In genomic region chr10:26077671-26078481, GRCm38 (mm10) we compare ENCODE assay signal across 8 mouse cellular contexts. TPM values are rescaled to one million over a fixed set of nuclear protein-coding genes. Genes with fewer than 3 reads are reported as not detected.
DNase-seq lines count a peak whose midpoint lies in the region; ATAC-seq and TF ChIP-seq lines count a peak whose summit lies in the region.

Gene Gm9767, plus strand, starts transcription at chr10:26078255.

- H3K4me1 ChIP-seq in kidney, embryonic 14.5 days (ENCODE audit: control insufficient read depth, insufficient read depth, low read length): no peaks in the 10 kb centered on the region
- H3K4me1 ChIP-seq in forebrain, embryonic 13.5 days: no peaks in the 10 kb centered on the region; the same call in 1 of the 2 replicates
- no peaks in the 10 kb centered on the region for H3K4me1 ChIP-seq in midbrain, embryonic 11.5 days (ENCODE audit: control insufficient read depth, insufficient read depth, low read length)
- H3K4me1 ChIP-seq in testis, adult 2 months (ENCODE audit: control insufficient read depth, insufficient read depth, low read length): peaks cover 10% of the 10 kb centered on the region

- WGBS in kidney, embryonic 14.5 days: 3% methylated on average over 52 of the region's 52 CpGs
- 1% methylated on average over 52 of the region's 52 CpGs for WGBS in forebrain, embryonic 13.5 days
- WGBS in midbrain, embryonic 11.5 days: 2% methylated on average over 52 of the region's 52 CpGs

- peaks cover 6% of the 10 kb centered on the region; the same call in 1 of the 2 replicates for H3K27me3 ChIP-seq in kidney, embryonic 14.5 days (ENCODE audit: control insufficient read depth, insufficient read depth, low read length)
- H3K27me3 ChIP-seq in forebrain, embryonic 13.5 days: peaks cover 7% of the 10 kb centered on the region; the same call in 1 of the 2 replicates
- H3K27me3 ChIP-seq in midbrain, embryonic 11.5 days (ENCODE audit: control insufficient read depth, insufficient read depth, low read length): no peaks in the 10 kb centered on the region
- H3K27me3 ChIP-seq in testis, adult 2 months (ENCODE audit: control insufficient read depth, insufficient read depth, low read length): peaks cover 2% of the 10 kb centered on the region; the same call in 1 of the 2 replicates

- peak within 1 kb of the TSS; percentile 58 for H3K9ac ChIP-seq in kidney, embryonic 14.5 days (ENCODE audit: low read depth, low read length)
- peak within 1 kb of the TSS; percentile 86 for H3K9ac ChIP-seq in forebrain, embryonic 13.5 days
- H3K9ac ChIP-seq in midbrain, embryonic 11.5 days (ENCODE audit: low read length): peak within 1 kb of the TSS; percentile 63

- peak within 1 kb of the TSS; percentile 97 for H3K4me2 ChIP-seq in kidney, embryonic 14.5 days (replicated peaks; ENCODE audit: low read depth, low read length)
- peak within 1 kb of the TSS; percentile 92 for H3K4me2 ChIP-seq in forebrain, embryonic 13.5 days
- peak within 1 kb of the TSS; percentile 90 for H3K4me2 ChIP-seq in midbrain, embryonic 11.5 days

- no peaks in the 10 kb centered on the region for H3K36me3 ChIP-seq in kidney, embryonic 14.5 days (ENCODE audit: control insufficient read depth, insufficient read depth, low read length)
- no peaks in the 10 kb centered on the region for H3K36me3 ChIP-seq in forebrain, embryonic 13.5 days (ENCODE audit: poor library complexity, severe bottlenecking)
- H3K36me3 ChIP-seq in midbrain, embryonic 11.5 days (ENCODE audit: control insufficient read depth, insufficient read depth, low read length): no peaks in the 10 kb centered on the region
- H3K36me3 ChIP-seq in testis, adult 2 months (ENCODE audit: control insufficient read depth, insufficient read depth, low read length): no peaks in the 10 kb centered on the region

- H3K27ac ChIP-seq in kidney, embryonic 14.5 days (ENCODE audit: low read depth, low read length): no peak within 1 kb of the TSS
- peak within 1 kb of the TSS; percentile 41 for H3K27ac ChIP-seq in forebrain, embryonic 13.5 days
- H3K27ac ChIP-seq in midbrain, embryonic 11.5 days (ENCODE audit: low read depth, low read length): no peak within 1 kb of the TSS
- H3K27ac ChIP-seq in testis, adult 2 months (ENCODE audit: control insufficient read depth, insufficient read depth, low read depth, low read length): no peak within 1 kb of the TSS

- peak within 1 kb of the TSS; percentile 60 for H3K4me3 ChIP-seq in kidney, embryonic 14.5 days (ENCODE audit: low read length)
- peak within 1 kb of the TSS; percentile 72 for H3K4me3 ChIP-seq in forebrain, embryonic 13.5 days
- peak within 1 kb of the TSS; percentile 66 for H3K4me3 ChIP-seq in midbrain, embryonic 11.5 days (ENCODE audit: low read depth, low read length)
- peak within 1 kb of the TSS; percentile 59 for H3K4me3 ChIP-seq in testis, adult 2 months (ENCODE audit: control insufficient read depth, low read depth, low read length)

- TF ChIP-seq CTCF in testis, adult 2 months (IDR thresholded peaks at IDR 0.05; ENCODE audit: control insufficient read depth, insufficient read depth, insufficient replicate concordance, low read depth, low read length): no peak

- no peaks in the 10 kb centered on the region for H3K9me3 ChIP-seq in kidney, embryonic 14.5 days (ENCODE audit: control insufficient read depth, low read length)
- H3K9me3 ChIP-seq in forebrain, embryonic 13.5 days (replicated peaks): no peaks in the 10 kb centered on the region
- H3K9me3 ChIP-seq in midbrain, embryonic 11.5 days (ENCODE audit: control insufficient read depth, low read length): no peaks in the 10 kb centered on the region

- ATAC-seq in kidney, embryonic 14.5 days (ENCODE audit: low FRiP score, low TSS enrichment): peak; percentile 65
- peak; percentile 69 for ATAC-seq in forebrain, embryonic 13.5 days
- ATAC-seq in midbrain, embryonic 11.5 days (ENCODE audit: low FRiP score): peak; percentile 69

- TF ChIP-seq POLR2A in testis, adult 2 months (IDR thresholded peaks at IDR 0.05; ENCODE audit: control insufficient read depth, low read depth, low read length): no peak

- DNase-seq in kidney, adult 11 months: no peak
- peak; percentile 63 for DNase-seq in adrenal gland, adult 2 months
- DNase-seq in kidney, postnatal 10 days: peak; percentile 22
- DNase-seq in midbrain, embryonic 11.5 days (ENCODE audit: low spot score, missing footprints): peak; percentile 95
- DNase-seq in cerebellum, adult 9-11 months: no peak

RNA-seq across cellular contexts. Expression of gene Gm9767, which starts in this region (rescaled TPM):
- polyA plus RNA-seq in kidney, embryonic 14.5 days (2014; fragmentation: Nextera tagmentation; extraction: Ambion mirVana): 0.20 TPM in 1 of 2 replicates, not detected in the other
- under 1 TPM; 0.40 to 0.97 TPM for total RNA-seq in adrenal gland, adult 2 months (2021)
- 0.75 and 2.1 TPM in 2 replicates for polyA plus RNA-seq in adrenal gland, adult 2 months (2012; rRNA removed)
- polyA plus RNA-seq in forebrain, embryonic 13.5 days (2015; fragmentation: Nextera tagmentation; extraction: Ambion mirVana): 1.0 TPM in 2 replicates
- 0.45 TPM in 1 of 2 replicates, not detected in the other for polyA plus RNA-seq in midbrain, embryonic 11.5 days (2014; fragmentation: Nextera tagmentation; extraction: Ambion mirVana)
- 0.08 and 0.11 TPM in 2 replicates for polyA plus RNA-seq in testis, adult 2 months (2012; rRNA removed)

Comparison
In these comparisons a context has a peak if more than half of its experiments do, and no peak if none do; other contexts are left out.
1. DNase-seq: peak in adrenal gland, adult 2 months (single experiment) and kidney, postnatal 10 days (single experiment); none in kidney, adult 11 months (single experiment) and cerebellum, adult 9-11 months (single experiment).
2. Peak in ATAC-seq, H3K4me3 ChIP-seq, H3K9ac ChIP-seq and H3K4me2 ChIP-seq in kidney, embryonic 14.5 days; RNA of the gene not detected or under 1 TPM.
3. Peak in DNase-seq, ATAC-seq, H3K4me3 ChIP-seq, H3K9ac ChIP-seq and H3K4me2 ChIP-seq in midbrain, embryonic 11.5 days; RNA of the gene not detected or under 1 TPM.
4. Peak in every context shown above with its lines, with median percentiles within 50 percentile points of each other: ATAC-seq, H3K4me2 ChIP-seq, H3K4me3 ChIP-seq and H3K9ac ChIP-seq.